Mouse (Mus musculus): ENCODE results near the gene Eif1ad. TPM values are rescaled to one million over a fixed set of nuclear protein-coding genes. Genes with fewer than 3 reads are reported as not detected.
"Not testable (repeated sequence)": the region's sequence is repeated elsewhere in the genome, so short reads cannot be mapped to it uniquely, and the experiment has no call there.

The Eif1ad gene
- polyA plus RNA-seq, 1 experiment from 2014 or later: 48.0 TPM

DNA sequence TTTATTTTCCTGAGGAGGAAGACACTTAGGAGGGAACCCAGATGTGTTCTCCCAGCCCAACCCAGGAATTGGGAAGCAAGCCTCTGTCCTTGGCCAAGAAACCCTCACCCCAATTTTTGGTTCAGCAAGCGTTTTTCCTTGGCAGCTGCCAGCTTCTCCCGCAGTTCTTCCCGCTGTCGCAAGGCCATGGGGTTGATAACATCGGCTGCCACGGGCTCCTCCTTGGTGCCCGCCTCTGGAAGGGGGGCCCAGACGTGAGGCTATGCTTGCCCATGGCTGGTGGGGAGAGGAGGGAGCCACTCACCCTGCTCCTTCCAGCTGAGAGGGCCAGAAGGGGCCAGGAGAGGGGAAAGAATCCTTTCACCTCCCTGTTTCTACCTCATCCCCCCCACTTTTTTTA, 18.2 kb downstream of the Eif1ad start:
- Histone ChIP-seq H3K9me3 (no peaks in the 10 kb centered on the region), H3K4me3 (replicated peaks) (no peak overlapping the region), H3K36me3 (peaks cover 61% of the 10 kb centered on the region), H3K4me1 (peaks cover 19% of the 10 kb centered on the region), H3K27ac (no peak overlapping the region), H3K27me3 (replicated peaks) (no peaks in the 10 kb centered on the region), H3K4me2 (no peak overlapping the region), H3K9ac (no peak overlapping the region)
- 93% methylated on average over 8 of the region's 8 CpGs for WGBS
- ATAC-seq (ENCODE audit: insufficient read depth, low FRiP score, low read depth): no peak

GRCm38 (mm10) chr19:5388011-5388441, 21.5 kb downstream of the Eif1ad start:
- H3K36me3 ChIP-seq: peaks cover 28% of the 10 kb centered on the region
- ATAC-seq (ENCODE audit: insufficient read depth, low FRiP score, low read depth): peak; percentile 25; the same call in 1 of the 2 replicates
- peaks cover 26% of the 10 kb centered on the region for H3K4me1 ChIP-seq
- under 1% methylated on average over 42 of the region's 43 CpGs for WGBS
- peak overlapping the region; percentile 72 for H3K4me2 ChIP-seq
- H3K4me3 ChIP-seq (replicated peaks): peak overlapping the region; percentile 79
- H3K27me3 ChIP-seq (replicated peaks): no peaks in the 10 kb centered on the region
- H3K9ac ChIP-seq: peak overlapping the region; percentile 66
- peak overlapping the region; percentile 70 for H3K27ac ChIP-seq
- no peaks in the 10 kb centered on the region for H3K9me3 ChIP-seq

- Histone ChIP-seq H3K4me2 (peak within 1 kb of the TSS; percentile 72), H3K36me3 (peaks cover 21% of the 10 kb centered on the region), H3K27me3 (replicated peaks) (no peaks in the 10 kb centered on the region), H3K27ac (peak within 1 kb of the TSS; percentile 89), H3K4me3 (replicated peaks) (peak within 1 kb of the TSS; percentile 79), H3K9me3 (no peaks in the 10 kb centered on the region), H3K4me1 (peaks cover 26% of the 10 kb centered on the region), H3K9ac (peak within 1 kb of the TSS; percentile 66)
- 1% methylated on average over 43 of the region's 43 CpGs for WGBS
- peak; percentile 95 for ATAC-seq (ENCODE audit: insufficient read depth, low FRiP score, low read depth)
Observed at GRCm38 (mm10) chr19:5388588-5389242, 22.2 kb downstream of the Eif1ad start, which contains the start of gene Sart1. Sart1 (minus strand) TSS chr19:5388703.

- H3K9ac ChIP-seq: peak overlapping the region; percentile 3; the same call in 1 of the 2 replicates
- peaks cover 26% of the 10 kb centered on the region for H3K4me1 ChIP-seq
- peak overlapping the region; percentile 79 for H3K4me3 ChIP-seq (replicated peaks)
- WGBS: 14% methylated on average over 12 of the region's 12 CpGs
- H3K4me2 ChIP-seq: peak overlapping the region; percentile 62
- H3K36me3 ChIP-seq: peaks cover 12% of the 10 kb centered on the region
- no peak for ATAC-seq (ENCODE audit: insufficient read depth, low FRiP score, low read depth)
- no peaks in the 10 kb centered on the region for H3K9me3 ChIP-seq
- H3K27ac ChIP-seq: peak overlapping the region; percentile 89
- no peaks in the 10 kb centered on the region for H3K27me3 ChIP-seq (replicated peaks)
Observed at GRCm38 (mm10) chr19:5389647-5390046, 23.1 kb downstream of the Eif1ad start.

DNA sequence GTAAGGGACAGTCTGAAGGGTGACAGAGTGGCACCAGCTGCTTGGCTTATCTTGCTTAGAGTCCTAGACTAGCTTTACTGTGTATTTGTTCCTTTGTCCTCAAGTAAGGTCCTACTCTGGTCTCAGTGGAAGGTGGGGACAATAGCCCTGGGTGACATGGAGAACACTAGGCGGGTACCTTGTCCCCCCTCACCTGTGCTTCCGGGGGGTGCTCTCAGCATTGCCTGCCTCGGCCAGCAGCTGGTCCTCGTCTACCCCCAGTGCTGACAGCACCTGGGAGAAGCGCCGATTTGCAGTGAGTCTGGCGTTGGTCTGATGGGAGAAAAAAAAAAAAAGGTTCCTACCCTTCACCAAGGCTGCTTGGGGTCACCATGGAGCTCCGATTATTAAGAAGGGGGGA, 23.9 kb downstream of the Eif1ad start:
- WGBS: 47% methylated on average over 8 of the region's 8 CpGs
- Histone ChIP-seq H3K9me3 (no peaks in the 10 kb centered on the region), H3K9ac (peak overlapping the region; percentile 3; the same call in 1 of the 2 replicates), H3K4me3 (replicated peaks) (peak overlapping the region; percentile 79), H3K36me3 (peaks cover 4% of the 10 kb centered on the region; the same call in 1 of the 2 replicates), H3K27me3 (replicated peaks) (no peaks in the 10 kb centered on the region), H3K4me2 (peak overlapping the region; percentile 62), H3K4me1 (peaks cover 26% of the 10 kb centered on the region), H3K27ac (peak overlapping the region; percentile 67)
- no peak for ATAC-seq (ENCODE audit: insufficient read depth, low FRiP score, low read depth)

DNA sequence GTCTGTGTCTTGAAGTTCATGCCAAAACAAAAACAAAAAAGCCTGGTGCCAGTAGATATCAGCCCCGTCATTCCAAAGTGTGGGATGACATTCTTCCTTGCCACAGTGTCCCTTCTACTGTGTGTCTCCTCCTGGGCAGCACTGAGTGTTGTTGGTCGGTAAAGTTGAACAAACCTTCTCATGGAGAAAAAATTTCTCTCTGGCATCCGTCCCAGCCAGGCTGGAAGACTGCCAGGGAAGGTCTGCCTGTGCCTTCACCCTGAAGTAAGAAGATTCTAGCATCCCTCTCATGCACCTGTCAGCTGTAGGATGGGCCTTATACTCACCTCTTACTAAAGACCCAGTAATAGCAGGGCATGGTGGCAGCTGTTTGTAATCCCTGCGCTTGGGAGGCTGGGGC, 26.4 kb downstream of the Eif1ad start:
- H3K4me3 ChIP-seq (replicated peaks): no peak overlapping the region
- H3K27me3 ChIP-seq (replicated peaks): no peaks in the 10 kb centered on the region
- no peaks in the 10 kb centered on the region for H3K9me3 ChIP-seq
- WGBS: 43% methylated on average over 4 of the region's 4 CpGs
- H3K27ac ChIP-seq: 0 out of 2 replicates have a peak overlapping the region, but pooled peaks have one; percentile 2
- ATAC-seq (ENCODE audit: insufficient read depth, low FRiP score, low read depth): no peak
- H3K9ac ChIP-seq: no peak overlapping the region
- H3K4me1 ChIP-seq: peaks cover 9% of the 10 kb centered on the region
- H3K4me2 ChIP-seq: no peak overlapping the region
- no peaks in the 10 kb centered on the region for H3K36me3 ChIP-seq

- H3K27ac ChIP-seq: peak overlapping the region; percentile 65
- peaks cover 9% of the 10 kb centered on the region for H3K4me1 ChIP-seq
- 48% methylated on average over 10 of the region's 10 CpGs for WGBS
- H3K4me3 ChIP-seq (replicated peaks): no peak overlapping the region
- peak; percentile 51; the same call in 1 of the 2 replicates for ATAC-seq (ENCODE audit: insufficient read depth, low FRiP score, low read depth)
- H3K4me2 ChIP-seq: no peak overlapping the region
- H3K9me3 ChIP-seq: no peaks in the 10 kb centered on the region
- no peaks in the 10 kb centered on the region for H3K36me3 ChIP-seq
- H3K9ac ChIP-seq: no peak overlapping the region
- H3K27me3 ChIP-seq (replicated peaks): no peaks in the 10 kb centered on the region
Observed at GRCm38 (mm10) chr19:5394168-5394567, 27.6 kb downstream of the Eif1ad start.

DNA sequence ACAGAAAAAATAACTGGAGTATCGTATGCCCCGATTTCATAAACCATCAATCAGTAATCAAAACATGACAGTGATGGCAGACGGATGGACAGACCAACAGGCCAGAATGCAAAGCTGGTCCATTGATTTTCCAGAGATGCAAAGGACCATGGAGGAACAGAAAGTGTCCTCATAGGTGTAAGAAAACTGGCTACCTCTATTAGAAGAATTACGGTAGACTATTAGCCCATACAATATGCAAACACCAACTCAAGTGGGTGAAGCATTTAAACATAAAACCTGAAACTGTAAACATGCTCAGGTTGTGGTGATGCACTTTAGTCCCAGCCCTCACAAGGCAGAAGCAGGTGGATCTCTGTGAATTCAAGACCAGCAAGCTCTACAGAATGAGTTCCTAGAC, 28.8 kb downstream of the Eif1ad start:
- no peak for ATAC-seq (ENCODE audit: insufficient read depth, low FRiP score, low read depth)
- no peak overlapping the region for H3K9ac ChIP-seq
- WGBS: 68% methylated on average over 4 of the region's 4 CpGs

DNA sequence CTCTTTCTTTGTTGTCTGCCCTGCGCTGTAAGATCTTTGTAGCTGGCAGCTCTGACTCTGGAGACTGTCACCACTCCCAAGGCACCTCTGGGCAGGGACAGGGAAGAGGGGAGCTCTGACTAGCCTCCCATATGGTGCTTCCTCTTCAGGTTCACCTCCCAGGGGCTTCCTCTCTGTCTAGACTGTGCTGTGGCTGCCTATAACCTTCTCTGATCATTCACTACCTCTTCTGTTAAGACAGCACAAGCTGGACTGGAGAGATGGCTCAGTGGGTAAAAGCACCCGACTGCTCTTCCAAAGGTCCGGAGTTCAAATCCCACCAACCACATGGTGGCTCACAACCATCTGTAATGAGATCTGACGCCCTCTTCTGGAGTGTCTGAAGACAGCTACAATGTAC, 34.5 kb downstream of the Eif1ad start:
- H3K4me3 ChIP-seq (replicated peaks); ATAC-seq (ENCODE audit: insufficient read depth, low FRiP score, low read depth); H3K9me3 ChIP-seq; H3K36me3 ChIP-seq; H3K4me1 ChIP-seq; H3K4me2 ChIP-seq; H3K27me3 ChIP-seq (replicated peaks); H3K9ac ChIP-seq; H3K27ac ChIP-seq: not testable (repeated sequence)
- 68% methylated on average over 4 of the region's 4 CpGs for WGBS

More for the DNA sequence above, 28.8 kb downstream of the Eif1ad start:
- H3K4me3 ChIP-seq (replicated peaks): no peak overlapping the region
- no peaks in the 10 kb centered on the region for H3K27me3 ChIP-seq (replicated peaks)
- H3K36me3 ChIP-seq: no peaks in the 10 kb centered on the region
- H3K4me2 ChIP-seq: no peak overlapping the region
- H3K27ac ChIP-seq: no peak overlapping the region
- peaks cover 3% of the 10 kb centered on the region; the same call in 1 of the 2 replicates for H3K4me1 ChIP-seq
- H3K9me3 ChIP-seq: no peaks in the 10 kb centered on the region

DNA sequence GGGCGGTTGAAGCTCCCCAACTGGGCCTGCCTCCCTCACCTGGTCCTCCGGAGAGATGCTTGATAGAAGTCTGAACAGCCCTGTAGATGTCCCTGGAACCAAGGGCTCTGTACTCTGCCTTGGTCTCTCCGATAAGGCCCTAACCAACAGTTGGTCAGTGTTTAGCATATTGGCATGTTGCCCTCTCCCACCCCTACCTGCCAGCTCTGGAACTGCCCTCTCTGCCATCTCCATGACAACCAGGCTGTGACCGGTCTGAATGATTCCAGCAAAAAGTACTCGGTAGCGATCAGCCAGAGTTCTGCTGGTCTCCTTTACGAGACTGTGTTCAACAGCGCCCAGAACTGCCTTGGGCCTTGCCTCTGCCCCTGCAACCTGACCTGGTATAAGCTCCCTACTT, 35.8 kb downstream of the Eif1ad start, which contains the start of gene Tsga10ip:
Gene Tsga10ip, minus strand, starts transcription at position 234 of the 400 bp plus-strand sequence.
- no peak for ATAC-seq (ENCODE audit: insufficient read depth, low FRiP score, low read depth)
- 73% methylated on average over 8 of the region's 8 CpGs for WGBS
- no peaks in the 10 kb centered on the region for H3K9me3 ChIP-seq

GRCm38 (mm10) chr19:5405924-5406323, 39.4 kb downstream of the Eif1ad start:
- H3K9ac ChIP-seq: no peak overlapping the region
- H3K27ac ChIP-seq: no peak overlapping the region
- 26% methylated on average over 7 of the region's 7 CpGs for WGBS

More for the DNA sequence above, 35.8 kb downstream of the Eif1ad start, which contains the start of gene Tsga10ip:
- Histone ChIP-seq H3K36me3 (no peaks in the 10 kb centered on the region), H3K27ac (no peak within 1 kb of the TSS), H3K4me2 (no peak within 1 kb of the TSS), H3K27me3 (replicated peaks) (no peaks in the 10 kb centered on the region), H3K4me3 (replicated peaks) (no peak within 1 kb of the TSS), H3K4me1 (no peaks in the 10 kb centered on the region), H3K9ac (no peak within 1 kb of the TSS)

GRCm38 (mm10) chr19:5406531-5407126, 40.1 kb downstream of the Eif1ad start:
- Histone ChIP-seq H3K4me2 (peak overlapping the region; percentile 68), H3K27ac (peak overlapping the region; percentile 93), H3K4me3 (replicated peaks) (peak overlapping the region; percentile 56), H3K9ac (peak overlapping the region; percentile 41)
- H3K9me3 ChIP-seq; H3K27me3 ChIP-seq (replicated peaks); H3K4me1 ChIP-seq; H3K36me3 ChIP-seq: not testable (repeated sequence)
- 13% methylated on average over 25 of the region's 25 CpGs for WGBS
- ATAC-seq (ENCODE audit: insufficient read depth, low FRiP score, low read depth): peak; percentile 79

More at GRCm38 (mm10) chr19:5405924-5406323, 39.4 kb downstream of the Eif1ad start:
- Histone ChIP-seq H3K4me2 (peak overlapping the region; percentile 48), H3K27me3 (replicated peaks) (no peaks in the 10 kb centered on the region), H3K9me3 (no peaks in the 10 kb centered on the region), H3K36me3 (no peaks in the 10 kb centered on the region), H3K4me1 (no peaks in the 10 kb centered on the region; the same call in 1 of the 2 replicates), H3K4me3 (replicated peaks) (peak overlapping the region; percentile 35)
- no peak for ATAC-seq (ENCODE audit: insufficient read depth, low FRiP score, low read depth)
